Mouse (Mus musculus) erythroblast, embryonic 14.5 days (primary cell): ENCODE results near the gene Atxn7.

Experiments used
- GATA1 ChIP-seq: IDR thresholded peaks from 2 replicates; pipeline ENCODE4 v1.6.1; 2012; ENCODE audit warnings: low read length, inconsistent platforms, mixed read lengths
- TAL1 ChIP-seq: IDR thresholded peaks from 3 replicates; pipeline ENCODE4 v1.6.1; 2012; ENCODE audit warnings: low read length, inconsistent platforms, mixed read lengths

- no peak for TF ChIP-seq GATA1
- no peak for TF ChIP-seq TAL1
Measured at GRCm38 (mm10) chr14:14012383-14013251, 51.4 kb downstream of the Atxn7 start.
